Comparison of ENCODE assay signal across 8 mouse cellular contexts in genomic region chr3:105127881-105128280, GRCm38 (mm10).
DNase-seq lines count a peak whose midpoint lies in the region; ATAC-seq and TF ChIP-seq lines count a peak whose summit lies in the region.
"Had no signal": no experiment of that assay in that cellular context is flagged by ENCODE, and none has a peak within 500 bp of the region (broad histone marks: within the 10 kb centered on the region; RNA-seq: fewer than 3 reads in every experiment).

No protein-coding gene starts in this region.

- H3K4me2 ChIP-seq in hindbrain, embryonic 14.5 days (replicated peaks): no peak overlapping the region
- H3K4me2 ChIP-seq in hindbrain, embryonic 13.5 days: no peak overlapping the region
- H3K4me2 ChIP-seq in limb, embryonic 14.5 days (replicated peaks; ENCODE audit: low read depth, low read length, severe bottlenecking): 0 out of 2 replicates have a peak overlapping the region, but pooled peaks have one; percentile 17
- H3K4me2 ChIP-seq in liver, embryonic 11.5 days: no peak overlapping the region

- no peak for DNase-seq in hindbrain, embryonic 14.5 days (ENCODE audit: low spot score)
- peak; percentile 25 for DNase-seq in Muller cell, postnatal 12 days (ENCODE audit: inconsistent ontology term)
- DNase-seq in brain, embryonic 14.5 days (ENCODE audit: low read depth): peak; percentile 29
- peak; percentile 67 for DNase-seq in limb, embryonic 14.5 days (ENCODE audit: low spot score)
- no peak for DNase-seq in cerebellum, adult 9-10 months
- no peak for DNase-seq in liver, embryonic 11.5 days (ENCODE audit: low spot score)
- DNase-seq: liver had no signal

- TF ChIP-seq CTCF in brain, embryonic 14.5 days (IDR thresholded peaks at IDR 0.05; ENCODE audit: borderline replicate concordance, extremely low read depth, insufficient read depth, insufficient read length): no peak

- no peaks in the 10 kb centered on the region for H3K4me1 ChIP-seq in hindbrain, embryonic 14.5 days (replicated peaks; ENCODE audit: control insufficient read depth, insufficient read depth, low read length)
- H3K4me1 ChIP-seq in hindbrain, embryonic 13.5 days (replicated peaks): peaks cover 6% of the 10 kb centered on the region; the same call in 1 of the 2 replicates
- peaks cover 17% of the 10 kb centered on the region for H3K4me1 ChIP-seq in limb, embryonic 14.5 days (ENCODE audit: control insufficient read depth, insufficient read depth, low read length)
- H3K4me1 ChIP-seq in liver, embryonic 11.5 days (replicated peaks; ENCODE audit: control insufficient read depth, insufficient read depth, low read length): no peaks in the 10 kb centered on the region

- H3K9me3 ChIP-seq in hindbrain, embryonic 14.5 days (ENCODE audit: control insufficient read depth, low read length): no peaks in the 10 kb centered on the region
- H3K9me3 ChIP-seq in hindbrain, embryonic 13.5 days: no peaks in the 10 kb centered on the region
- H3K9me3 ChIP-seq in limb, embryonic 14.5 days (ENCODE audit: control insufficient read depth, low read length): no peaks in the 10 kb centered on the region
- H3K9me3 ChIP-seq in liver, embryonic 11.5 days (ENCODE audit: control insufficient read depth, low read length): no peaks in the 10 kb centered on the region

- WGBS in hindbrain, embryonic 14.5 days: 57% methylated on average over 7 of the region's 7 CpGs
- 49% methylated on average over 7 of the region's 7 CpGs for WGBS in hindbrain, embryonic 13.5 days
- 22% methylated on average over 7 of the region's 7 CpGs for WGBS in limb, embryonic 14.5 days
- WGBS in liver, embryonic 11.5 days: 66% methylated on average over 7 of the region's 7 CpGs

- peak; percentile 40; the same call in 1 of the 2 replicates for ATAC-seq in hindbrain, embryonic 14.5 days (ENCODE audit: low FRiP score)
- no peak for ATAC-seq in hindbrain, embryonic 13.5 days (ENCODE audit: low FRiP score)
- peak; percentile 81 for ATAC-seq in limb, embryonic 14.5 days (ENCODE audit: low FRiP score, low read depth)
- ATAC-seq in liver, embryonic 11.5 days (replicated peaks; ENCODE audit: low FRiP score): no peak

- no peak for TF ChIP-seq POLR2A in brain, embryonic 14.5 days (IDR thresholded peaks at IDR 0.05; ENCODE audit: borderline replicate concordance, extremely low read depth, insufficient read depth, insufficient read length, poor library complexity, severe bottlenecking)
- TF ChIP-seq POLR2A in limb, embryonic 14.5 days (IDR thresholded peaks at IDR 0.05; ENCODE audit: borderline replicate concordance, extremely low read depth, insufficient read depth, insufficient read length): no peak

- no peaks in the 10 kb centered on the region for H3K36me3 ChIP-seq in hindbrain, embryonic 14.5 days (replicated peaks; ENCODE audit: control insufficient read depth, insufficient read depth)
- no peaks in the 10 kb centered on the region for H3K36me3 ChIP-seq in hindbrain, embryonic 13.5 days
- no peaks in the 10 kb centered on the region for H3K36me3 ChIP-seq in limb, embryonic 14.5 days (ENCODE audit: control insufficient read depth, insufficient read depth, low read length)
- no peaks in the 10 kb centered on the region for H3K36me3 ChIP-seq in liver, embryonic 11.5 days (ENCODE audit: control insufficient read depth, insufficient read depth, low read length)

- no peaks in the 10 kb centered on the region for H3K27me3 ChIP-seq in hindbrain, embryonic 14.5 days (ENCODE audit: control insufficient read depth, insufficient read depth, low read length)
- no peaks in the 10 kb centered on the region for H3K27me3 ChIP-seq in hindbrain, embryonic 13.5 days
- H3K27me3 ChIP-seq in limb, embryonic 14.5 days (ENCODE audit: control insufficient read depth, insufficient read depth, low read length): no peaks in the 10 kb centered on the region
- no peaks in the 10 kb centered on the region for H3K27me3 ChIP-seq in liver, embryonic 11.5 days (replicated peaks; ENCODE audit: control insufficient read depth, insufficient read depth, low read length)

- H3K9ac ChIP-seq in hindbrain, embryonic 14.5 days: no peak overlapping the region
- no peak overlapping the region for H3K9ac ChIP-seq in hindbrain, embryonic 13.5 days
- peak overlapping the region; percentile 29 for H3K9ac ChIP-seq in limb, embryonic 14.5 days (ENCODE audit: low read depth, low read length, severe bottlenecking)
- H3K9ac ChIP-seq in liver, embryonic 11.5 days (ENCODE audit: low read depth, low read length): no peak overlapping the region

- H3K4me3 ChIP-seq in hindbrain, embryonic 14.5 days (replicated peaks; ENCODE audit: low read length): no peak overlapping the region
- H3K4me3 ChIP-seq in hindbrain, embryonic 13.5 days: no peak overlapping the region
- H3K4me3 ChIP-seq in limb, embryonic 14.5 days (replicated peaks; ENCODE audit: low read length): no peak overlapping the region
- no peak overlapping the region for H3K4me3 ChIP-seq in liver, embryonic 11.5 days (ENCODE audit: low read depth, low read length)

- no peak overlapping the region for H3K27ac ChIP-seq in hindbrain, embryonic 14.5 days
- H3K27ac ChIP-seq in hindbrain, embryonic 13.5 days: no peak overlapping the region
- peak overlapping the region; percentile 43; the same call in 1 of the 2 replicates for H3K27ac ChIP-seq in limb, embryonic 14.5 days (replicated peaks; ENCODE audit: low read depth, low read length)
- no peak overlapping the region for H3K27ac ChIP-seq in liver, embryonic 11.5 days (ENCODE audit: low read depth, low read length)

Comparison
In these comparisons a context has a peak if more than half of its experiments do, and no peak if none do; other contexts are left out.
1. ATAC-seq: peak in hindbrain, embryonic 14.5 days (single experiment) and limb, embryonic 14.5 days (single experiment); none in hindbrain, embryonic 13.5 days (single experiment) and liver, embryonic 11.5 days (single experiment).
2. DNase-seq: peak in Muller cell, postnatal 12 days (single experiment), brain, embryonic 14.5 days (single experiment) and limb, embryonic 14.5 days (single experiment); none in hindbrain, embryonic 14.5 days (single experiment), cerebellum, adult 9-10 months (single experiment) and liver, embryonic 11.5 days (single experiment).